Mouse (Mus musculus) mature B cell (primary cell): ENCODE data around the gene Dusp14.

ENCODE experiments used
- in situ Hi-C: fragments of 300-500 bp; cut with MboI; formaldehyde crosslinking; loops from 2 replicates; pipeline ENCODE4 v1.14.3; 2019

The Dusp14 gene

GRCm38 (mm10) chr11:84069034-84069370, at the start of gene Dusp14:
Gene Dusp14, minus strand, starts transcription at chr11:84069261.
- in situ Hi-C loops = no loop called here

- in situ Hi-C loops = no loop called here
Measured at GRCm38 (mm10) chr11:84117431-84117830, 48.4 kb upstream of the Dusp14 start.

DNA sequence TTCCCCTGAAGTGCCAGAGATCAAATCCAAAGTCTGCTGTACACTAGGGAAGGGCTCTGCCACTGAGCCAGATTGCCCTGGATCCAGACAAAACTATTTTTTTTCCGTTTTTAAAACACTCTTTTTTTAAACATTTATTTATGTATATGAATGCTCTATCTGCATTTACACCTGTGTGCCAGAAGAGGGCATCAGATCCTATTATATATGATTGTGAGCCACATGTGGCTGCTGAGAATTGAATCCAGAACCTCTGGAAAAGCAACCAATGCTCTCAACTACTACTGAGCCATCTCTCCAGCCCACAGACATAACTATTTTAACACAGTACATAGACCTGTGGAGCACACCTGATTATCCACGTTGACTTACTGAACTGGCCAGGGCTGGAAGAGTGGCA, 47.2 kb upstream of the Dusp14 start:
- in situ Hi-C loops = no loop called here

DNA sequence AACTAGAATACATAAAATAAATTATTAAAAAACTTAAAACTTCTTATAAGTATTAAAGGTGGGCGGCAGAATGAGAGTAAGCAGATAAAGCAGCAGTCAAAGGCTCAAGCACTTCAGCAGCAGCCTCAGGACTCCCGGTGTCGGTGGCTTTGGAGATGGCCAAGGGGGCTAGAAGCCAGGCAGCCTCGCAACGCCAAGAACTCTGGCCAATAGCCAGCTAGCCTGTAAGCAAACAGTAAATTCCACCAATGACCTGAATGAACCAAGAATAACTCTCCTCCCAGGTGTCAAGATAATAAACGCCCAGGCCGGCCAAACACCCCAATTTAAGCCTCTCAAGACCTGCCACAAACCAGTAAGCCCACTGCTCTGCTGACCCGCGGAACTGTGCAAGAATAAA, 46.6 kb upstream of the Dusp14 start:
- in situ Hi-C loops = no loop called here

DNA sequence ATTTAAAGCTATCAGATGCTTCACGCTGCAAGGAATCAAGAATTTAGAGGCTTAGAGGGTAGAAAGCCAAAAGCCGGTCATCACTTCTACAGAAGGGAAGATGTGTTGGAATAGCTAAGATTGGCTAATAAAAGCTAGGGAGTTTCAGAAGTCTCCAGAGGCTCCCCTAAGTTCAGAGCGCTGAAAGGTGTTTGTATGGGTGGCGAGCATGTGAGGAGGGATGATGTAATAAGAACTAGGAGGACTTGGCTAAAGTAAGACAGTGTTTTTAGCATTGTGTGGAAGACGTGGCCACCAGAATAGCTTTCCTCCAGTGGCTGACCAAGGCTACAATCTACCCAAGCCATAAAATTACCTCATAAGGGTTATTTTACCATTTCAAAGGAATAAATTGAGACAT, 44.6 kb upstream of the Dusp14 start:
- in situ Hi-C loops = no loop called here

DNA sequence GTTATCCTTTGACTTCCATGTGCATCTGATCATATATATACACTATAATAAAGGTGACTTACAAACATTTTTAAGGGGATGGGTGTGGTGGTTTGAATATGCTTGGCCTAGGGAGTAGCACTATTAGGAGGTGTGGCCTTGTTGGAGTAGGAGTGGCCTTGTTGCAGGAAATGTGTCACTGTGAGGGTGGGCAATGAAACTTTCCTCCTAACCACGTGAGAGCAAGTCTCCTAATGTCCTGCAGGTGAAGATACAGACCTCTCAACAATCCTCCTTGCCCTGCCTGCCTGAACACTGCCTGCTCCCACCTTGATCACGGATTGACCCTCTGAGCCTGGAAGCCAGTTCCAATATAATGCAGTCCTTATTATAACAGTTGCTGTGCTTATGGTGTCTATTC, 38.1 kb upstream of the Dusp14 start:
- in situ Hi-C loops = no loop called here

DNA sequence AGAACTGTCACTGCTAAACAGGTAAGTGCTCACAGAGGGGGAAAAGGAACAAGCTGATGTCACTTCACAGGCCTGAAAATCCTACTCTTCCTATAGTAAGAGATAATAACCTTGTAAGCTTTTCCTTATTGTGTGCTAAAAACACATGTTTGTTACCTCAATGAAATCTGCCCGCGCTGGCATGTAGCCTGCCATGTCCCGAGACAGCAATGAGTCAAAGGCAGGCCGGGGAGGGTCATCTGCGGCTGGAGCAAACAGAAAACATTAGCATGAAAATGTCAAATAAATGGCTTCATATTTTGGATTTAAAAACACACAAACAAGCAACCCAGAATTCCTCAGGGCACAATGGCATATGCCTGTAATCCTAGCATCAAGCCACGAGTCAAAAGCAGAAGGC, 35.0 kb upstream of the Dusp14 start:
- in situ Hi-C loops = no loop called here

GRCm38 (mm10) chr11:84101182-84101581, 32.1 kb upstream of the Dusp14 start:
- in situ Hi-C loops = no loop called here

DNA sequence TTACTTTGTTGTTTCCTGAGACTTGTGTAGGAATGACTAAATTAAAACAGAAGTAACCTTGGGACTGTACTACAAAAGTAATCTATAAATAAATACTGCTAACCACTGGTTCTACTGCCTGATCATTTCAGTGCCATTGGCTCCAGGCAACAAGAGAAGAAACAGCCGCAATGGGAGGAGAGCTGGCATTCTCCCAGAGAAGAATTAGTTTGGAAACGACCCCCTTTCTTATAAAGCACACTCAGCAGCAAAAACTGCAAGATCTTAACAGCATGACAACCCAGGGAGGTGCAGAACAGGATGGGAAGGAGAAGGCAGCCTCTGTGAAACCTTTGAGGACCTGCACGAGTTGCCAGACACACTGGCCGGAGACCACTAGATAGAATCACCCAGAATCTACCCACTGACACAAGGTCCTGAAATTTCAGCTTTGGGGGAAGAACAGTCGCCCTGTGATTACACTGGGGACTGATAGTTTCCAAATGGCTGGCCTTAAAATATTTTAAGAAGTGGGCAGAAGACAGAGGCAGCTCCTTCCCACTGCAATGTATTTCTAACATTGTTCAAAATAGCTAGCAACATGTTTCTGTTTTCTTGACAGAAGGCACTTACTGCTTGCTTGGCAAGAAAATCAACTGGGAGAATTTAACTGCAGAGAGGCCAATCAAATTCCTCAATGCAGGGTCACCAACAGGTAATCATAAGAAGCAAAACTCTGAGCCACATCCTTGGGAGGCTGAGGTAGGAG, 28.4 kb upstream of the Dusp14 start:
- in situ Hi-C loops = no loop called here

- in situ Hi-C loops = no loop called here
Measured at GRCm38 (mm10) chr11:84095084-84095483, 26.0 kb upstream of the Dusp14 start.

DNA sequence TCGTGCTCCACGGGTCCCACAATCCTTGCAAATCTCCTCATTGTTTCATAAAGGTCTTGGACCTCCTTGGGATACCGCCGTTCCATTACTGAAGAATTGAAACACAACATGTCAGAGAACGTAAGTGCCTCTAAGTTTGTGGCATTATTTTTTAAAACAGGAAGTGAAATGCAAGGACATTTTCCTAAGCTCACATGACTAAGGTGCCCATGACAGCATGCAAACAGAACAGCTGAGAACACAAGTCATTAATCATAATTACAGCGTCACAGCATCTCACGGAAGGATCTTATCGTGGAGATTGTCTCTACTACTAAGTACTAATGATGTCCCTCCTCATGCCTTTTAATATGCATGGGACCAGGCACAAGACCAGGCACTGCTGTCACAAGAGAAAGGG, 21.5 kb upstream of the Dusp14 start:
- in situ Hi-C loops = no loop called here

- in situ Hi-C loops = no loop called here
Measured at GRCm38 (mm10) chr11:84081901-84082300, 12.8 kb upstream of the Dusp14 start.

DNA sequence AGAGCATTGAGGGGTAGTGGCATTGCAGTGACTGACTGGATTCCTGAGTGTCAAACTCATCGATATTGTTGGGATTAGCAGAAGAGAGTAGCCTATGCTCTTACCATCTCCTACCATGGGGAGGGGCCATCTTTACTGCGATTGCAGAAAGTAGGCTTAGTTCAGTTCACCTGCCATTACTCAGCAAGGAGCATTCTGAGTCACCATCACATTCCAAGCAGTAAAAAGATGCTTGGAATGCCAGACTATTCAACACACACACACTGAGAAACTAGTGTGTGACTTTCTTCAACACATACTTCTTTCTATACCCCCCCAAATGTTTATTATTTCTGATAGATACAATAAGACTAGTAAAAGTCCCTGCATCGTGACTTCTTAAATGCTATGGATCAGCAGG, 11.3 kb upstream of the Dusp14 start:
- in situ Hi-C loops = no loop called here

- in situ Hi-C loops = no loop called here
Measured at GRCm38 (mm10) chr11:84079887-84080286, 10.8 kb upstream of the Dusp14 start.

- in situ Hi-C loops = no loop called here
Measured at GRCm38 (mm10) chr11:84079361-84079760, 10.3 kb upstream of the Dusp14 start.

DNA sequence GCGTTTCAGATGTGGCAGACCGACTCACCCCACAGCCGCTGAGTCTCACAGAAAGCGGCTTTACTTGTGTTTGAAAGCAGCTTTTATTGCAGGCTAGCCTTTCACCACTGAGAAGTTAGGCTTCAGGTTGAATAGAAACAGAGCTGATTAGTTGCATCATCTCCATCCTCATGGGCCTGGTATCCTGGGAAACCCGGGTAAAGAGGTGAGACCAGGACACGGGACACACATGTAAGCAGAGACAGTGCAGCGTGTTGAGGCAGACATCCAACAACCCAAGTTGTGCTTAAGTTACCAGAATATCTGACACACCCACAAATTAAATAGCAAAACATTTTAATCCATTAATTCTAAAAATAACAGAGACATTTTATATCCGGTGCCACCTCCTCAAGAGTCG, 9.5 kb upstream of the Dusp14 start:
- in situ Hi-C loops = no loop called here

DNA sequence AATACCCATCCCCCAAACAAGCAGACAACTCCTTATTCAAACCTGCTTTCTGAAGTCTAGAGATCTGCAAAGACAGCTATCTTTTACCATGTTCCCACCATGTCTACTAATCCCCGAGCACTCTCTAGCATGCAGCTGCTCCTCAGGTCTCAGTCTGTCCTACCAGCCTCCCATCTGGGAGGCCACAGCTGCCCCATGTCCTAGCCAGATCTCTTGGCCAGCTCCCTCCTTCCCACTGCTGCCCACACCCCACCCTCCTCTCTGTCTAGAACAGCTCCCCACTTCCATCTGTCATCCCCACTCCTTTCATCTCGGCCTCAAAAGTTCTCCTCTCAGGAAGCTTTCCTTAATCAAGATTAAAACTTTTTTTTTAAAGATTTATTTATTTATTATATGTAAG, 7.9 kb upstream of the Dusp14 start:
- in situ Hi-C loops = no loop called here

DNA sequence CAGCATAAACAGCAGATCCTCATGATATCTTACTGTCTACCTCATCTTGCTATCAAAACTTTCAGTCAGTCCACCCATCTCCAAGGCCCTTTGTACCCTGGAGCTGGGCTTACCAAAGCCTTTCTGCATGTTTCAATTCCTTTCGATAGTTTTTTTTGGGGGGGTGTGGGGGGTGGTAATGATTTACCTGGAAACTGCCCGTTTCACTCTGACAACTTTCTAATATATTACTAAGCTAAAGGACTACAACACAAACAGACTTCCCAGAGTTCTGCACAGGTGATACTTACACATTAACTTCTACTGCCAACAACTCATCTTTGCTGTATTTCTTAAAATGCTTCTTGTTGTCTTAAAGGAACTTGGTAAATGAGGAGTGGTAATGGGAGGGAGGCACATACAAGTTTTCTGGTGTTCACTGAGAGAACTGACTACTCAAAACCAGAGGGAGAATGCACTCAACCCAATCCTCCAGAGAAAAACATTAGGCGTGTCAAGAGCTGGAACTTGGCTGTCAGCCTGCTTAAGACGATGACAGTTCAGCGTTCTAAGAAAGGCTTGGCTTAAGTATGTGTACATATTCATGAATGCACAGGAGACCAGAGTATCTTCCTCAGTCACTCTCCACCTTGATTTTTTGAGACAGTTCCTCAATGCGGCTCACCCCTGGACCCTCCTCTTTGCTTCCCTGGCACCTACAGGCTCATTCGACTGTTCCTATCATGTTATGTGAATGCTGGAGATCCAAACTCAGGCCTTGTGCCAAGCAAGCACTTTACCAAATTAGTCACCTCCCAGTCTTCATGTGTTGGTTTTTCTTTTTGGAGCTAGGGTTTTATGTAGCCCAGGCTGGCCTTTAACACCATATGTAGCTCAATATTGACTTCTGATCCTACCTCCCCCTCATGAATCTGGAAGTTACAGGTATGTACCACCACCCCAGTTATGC, 5.0 kb upstream of the Dusp14 start:
- in situ Hi-C loops = no loop called here

DNA sequence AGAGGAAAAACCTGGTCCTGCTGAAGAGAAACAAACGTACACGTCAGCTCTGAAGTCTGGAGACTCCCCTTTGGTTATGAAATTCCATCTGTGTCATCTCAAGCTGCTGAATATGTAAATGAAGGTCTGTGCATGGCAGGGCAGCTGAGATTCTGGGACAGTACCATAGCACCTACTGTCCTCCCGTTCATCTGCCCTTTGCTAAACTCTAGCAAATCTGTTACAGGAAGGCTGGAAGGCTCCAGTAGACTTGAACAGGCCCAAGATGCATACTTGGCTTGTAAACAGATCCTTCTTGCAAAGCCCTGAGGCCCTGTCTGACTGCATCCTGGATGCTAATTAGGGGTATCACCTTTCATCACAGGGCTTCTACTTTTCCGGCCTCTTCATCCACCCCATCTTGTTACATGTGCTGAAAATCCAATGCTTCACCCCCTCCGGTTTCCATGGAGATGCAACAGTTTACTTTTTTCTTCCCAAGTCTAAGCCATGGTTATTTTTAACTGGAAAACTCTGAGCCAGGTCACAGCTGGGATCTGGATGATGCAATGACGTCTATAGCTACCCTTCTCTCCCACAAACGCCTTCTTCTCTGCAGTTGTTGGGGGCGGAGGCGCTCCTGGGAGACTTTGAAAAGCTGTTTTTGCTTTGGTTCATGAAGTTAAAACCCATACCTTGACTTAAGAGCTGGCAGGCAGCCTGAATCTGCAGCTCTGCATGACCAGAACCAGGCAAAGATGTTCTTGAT, 4.0 kb upstream of the Dusp14 start:
- in situ Hi-C loops = no loop called here

DNA sequence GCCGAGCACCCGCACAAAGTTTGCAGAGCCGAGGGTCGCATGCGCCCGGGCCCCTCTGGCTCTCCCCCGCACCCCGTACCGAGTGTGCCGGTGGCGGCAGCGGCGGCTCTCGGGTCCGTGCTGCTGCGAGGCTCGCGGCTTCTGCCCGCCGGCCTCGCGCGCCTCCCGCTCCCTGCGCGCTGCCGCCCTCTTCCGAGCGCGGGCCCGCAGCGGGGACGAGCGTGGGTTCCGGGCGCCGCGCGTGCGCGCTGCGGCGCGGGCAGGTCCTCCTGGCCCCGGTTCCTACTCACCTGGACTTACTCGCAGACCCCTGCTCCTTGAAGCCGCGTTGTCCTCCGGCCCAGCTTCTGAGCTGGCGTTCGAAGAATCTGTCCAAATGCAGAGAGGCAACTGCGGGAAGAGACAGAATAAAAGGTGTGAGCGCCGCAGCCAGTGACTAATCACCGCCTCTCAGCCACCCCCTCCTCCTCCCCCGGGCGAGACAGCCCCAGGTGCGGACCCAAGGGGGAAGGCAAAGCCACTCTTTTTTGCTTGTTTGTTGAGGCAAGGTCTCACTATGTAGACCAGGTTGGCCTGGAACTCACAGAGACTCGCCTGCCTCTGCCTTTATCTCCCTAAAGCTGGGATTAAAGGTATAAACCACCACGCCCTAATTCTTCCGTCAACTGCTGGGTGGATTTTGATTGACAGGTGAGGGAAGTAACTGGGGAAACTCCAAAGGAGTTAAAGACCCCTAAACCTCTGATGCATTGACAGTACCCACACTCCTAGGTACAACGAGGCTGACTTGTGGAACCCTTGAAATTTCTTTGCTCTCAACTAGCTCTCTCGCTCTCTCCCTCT, 649 bp downstream of the Dusp14 start:
- in situ Hi-C loops = no loop called here

GRCm38 (mm10) chr11:84067720-84068190, 1.3 kb downstream of the Dusp14 start:
- in situ Hi-C loops = no loop called here
